Mouse (Mus musculus): ENCODE measurements around the gene Stambp.

DNA sequence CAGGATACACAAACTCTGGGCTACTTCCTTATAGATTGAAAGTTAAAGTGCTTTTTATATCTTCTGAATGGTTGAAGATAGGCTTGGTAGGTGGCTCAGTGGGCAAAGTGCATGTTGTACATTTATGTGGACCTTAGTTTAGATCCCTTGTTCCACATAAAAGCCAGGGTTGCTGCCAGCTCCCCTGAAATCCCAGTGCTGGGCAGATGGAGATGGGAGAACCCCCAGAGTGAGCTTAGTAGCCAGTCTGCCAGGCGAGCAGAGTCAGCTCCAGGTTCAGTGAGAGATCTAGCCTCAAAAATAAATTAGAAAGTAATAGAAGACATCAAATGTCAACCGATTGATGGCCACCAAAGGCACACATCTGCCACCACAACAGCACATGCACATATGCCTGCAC, 39.9 kb downstream of the Stambp start:
- TF ChIP-seq CTCF (IDR thresholded peaks at IDR 0.05; ENCODE audit: borderline replicate concordance, insufficient read depth, low read length): no peak
- TF ChIP-seq POLR2A (IDR thresholded peaks at IDR 0.05; ENCODE audit: low read depth, low read length): no peak

All from embryonic fibroblast, embryonic 13.5 days (primary cell).